Mouse (Mus musculus): Measurements from ENCODE around the gene Rnf212. TPM values are rescaled to one million over a fixed set of nuclear protein-coding genes. Genes with fewer than 3 reads are reported as not detected.
"Not testable (repeated sequence)": the region's sequence is repeated elsewhere in the genome, so short reads cannot be mapped to it uniquely, and the experiment has no call there.

Rnf212 gene
- polyA plus RNA-seq (2012; fragmentation: generic; extraction: Trizol), result not detected
- long read RNA-seq, experiment 1, result 0 reads
- long read RNA-seq, experiment 2, result 0 reads

DNA sequence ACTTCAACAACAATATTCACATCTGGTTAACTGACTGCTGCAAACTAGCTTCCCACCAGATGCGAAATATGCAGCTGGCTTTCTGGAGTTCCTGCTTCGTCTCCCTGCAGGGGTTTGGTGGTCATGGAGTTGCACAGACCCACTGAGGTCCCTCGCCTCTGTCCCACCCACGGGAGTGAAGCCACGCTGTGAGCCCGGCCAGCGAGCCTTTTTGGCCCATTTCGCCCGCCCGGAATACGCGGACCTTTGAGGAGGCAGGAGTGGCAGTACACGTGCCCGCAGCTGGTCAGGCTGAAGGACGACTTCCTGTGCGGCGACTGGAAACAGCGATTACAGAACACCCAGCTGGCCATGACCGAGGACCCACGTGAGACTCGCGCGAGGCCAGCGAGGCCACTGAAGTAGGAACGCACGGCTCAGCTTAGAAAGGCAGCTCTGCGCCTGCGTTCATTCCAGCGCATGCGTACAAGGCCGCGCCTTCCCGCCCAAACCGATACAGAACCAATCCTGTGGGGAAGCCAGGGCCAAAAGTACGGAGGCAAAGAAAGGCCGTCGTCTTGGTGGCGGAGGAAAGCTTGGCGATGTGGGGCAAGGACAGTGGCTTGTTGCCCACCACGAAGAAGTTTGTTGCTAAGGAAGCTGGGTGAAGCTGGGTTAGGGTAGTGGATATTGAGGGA, at the start of gene Rnf212:
TSS of gene Rnf212 (minus strand) at position 353 of the 677 bp plus-strand sequence.
- Histone ChIP-seq H3ac (ENCODE audit: control insufficient read depth, insufficient read length, low read depth) (no peak within 1 kb of the TSS), H3K36me3 (ENCODE audit: control insufficient read depth, insufficient read depth) (no peaks in the 10 kb centered on the region), H3K4me3 (ENCODE audit: insufficient read depth, poor library complexity, severe bottlenecking) (no peak within 1 kb of the TSS), H3K79me3 (ENCODE audit: low read depth) (no peaks in the 10 kb centered on the region), H3K79me2 (ENCODE audit: control insufficient read depth, insufficient read depth) (no peaks in the 10 kb centered on the region), H3K27me3 (ENCODE audit: control insufficient read depth, insufficient read depth, insufficient read length) (no peaks in the 10 kb centered on the region)
- TF ChIP-seq CTCF (IDR thresholded peaks at IDR 0.05; ENCODE audit: control insufficient read depth, insufficient read depth, insufficient read length) (no peak), MAX (IDR thresholded peaks at IDR 0.05) (no peak), MYOD1 (IDR thresholded peaks at IDR 0.05; ENCODE audit: control insufficient read depth, insufficient read length, low read depth) (no peak), MYOG (IDR thresholded peaks at IDR 0.05; ENCODE audit: control insufficient read depth, extremely low read depth, insufficient read length) (no peak), FOSL1 (IDR thresholded peaks at IDR 0.05; ENCODE audit: insufficient read depth, low read length, poor library complexity, severe bottlenecking) (no peak), USF1 (IDR thresholded peaks at IDR 0.05; ENCODE audit: low read depth) (no peak), CEBPB (IDR thresholded peaks at IDR 0.05; ENCODE audit: low read depth) (no peak)

DNA sequence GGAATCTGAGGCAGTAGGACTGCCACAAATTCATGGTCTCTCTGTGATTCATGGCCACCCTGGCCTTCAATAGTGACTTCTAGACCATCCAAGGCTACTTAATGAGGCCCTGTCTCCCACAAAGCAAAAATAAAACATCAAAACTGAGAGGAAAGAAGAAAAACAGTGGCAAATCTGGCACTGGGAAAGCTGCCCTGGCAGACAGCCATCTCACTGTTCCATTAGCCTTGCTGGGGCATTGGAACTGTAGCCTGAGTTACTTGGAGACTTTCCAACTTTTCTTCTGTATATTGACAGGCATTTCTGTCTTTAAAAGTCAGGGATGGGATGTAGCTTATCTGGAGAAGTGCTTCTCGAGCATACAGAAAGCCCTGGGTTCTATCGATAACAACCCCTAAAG, 48.5 kb upstream of the Rnf212 start:
- H3K27me3 ChIP-seq (ENCODE audit: control insufficient read depth, insufficient read depth, insufficient read length), result no peaks in the 10 kb centered on the region
- TF ChIP-seq MAX (IDR thresholded peaks at IDR 0.05) (no peak), FOSL1 (IDR thresholded peaks at IDR 0.05; ENCODE audit: insufficient read depth, low read length, poor library complexity, severe bottlenecking) (no peak), USF1 (IDR thresholded peaks at IDR 0.05; ENCODE audit: low read depth) (no peak), CEBPB (IDR thresholded peaks at IDR 0.05; ENCODE audit: low read depth) (no peak), CTCF (IDR thresholded peaks at IDR 0.05; ENCODE audit: control insufficient read depth, insufficient read depth, insufficient read length) (no peak), MYOD1 (IDR thresholded peaks at IDR 0.05; ENCODE audit: control insufficient read depth, insufficient read length, low read depth) (no peak), MYOG (IDR thresholded peaks at IDR 0.05; ENCODE audit: control insufficient read depth, extremely low read depth, insufficient read length) (no peak)
- no peak overlapping the region for H3ac ChIP-seq (ENCODE audit: control insufficient read depth, insufficient read length, low read depth)
- H3K79me2 ChIP-seq (ENCODE audit: control insufficient read depth, insufficient read depth), result no peaks in the 10 kb centered on the region
- no peak overlapping the region for H3K4me3 ChIP-seq (ENCODE audit: insufficient read depth, poor library complexity, severe bottlenecking)
- no peaks in the 10 kb centered on the region for H3K79me3 ChIP-seq (ENCODE audit: low read depth)
- no peaks in the 10 kb centered on the region for H3K36me3 ChIP-seq (ENCODE audit: control insufficient read depth, insufficient read depth)

DNA sequence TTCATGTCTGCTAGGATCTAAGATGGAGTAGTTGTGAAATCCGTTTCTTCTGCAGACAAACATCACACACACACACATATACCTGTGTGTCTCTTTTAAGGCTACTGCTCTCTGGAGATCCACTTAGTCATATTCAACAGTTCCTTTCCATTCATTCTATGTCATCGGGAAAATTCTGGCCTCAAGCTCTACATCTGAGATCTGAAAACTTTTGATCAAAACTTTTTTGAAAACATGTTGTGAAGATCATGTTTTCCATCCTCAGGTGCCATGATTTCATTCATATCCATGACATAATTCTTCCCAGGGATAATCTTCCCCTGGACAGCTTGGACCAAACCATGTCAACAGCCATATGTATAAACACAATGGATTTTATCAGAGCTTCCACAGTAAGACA, 34.0 kb upstream of the Rnf212 start, which contains the start of gene Vmn2r8:
TSS of gene Vmn2r8 (minus strand) at position 101 of the 400 bp plus-strand sequence.
- H3K79me3 ChIP-seq (ENCODE audit: low read depth); H3K27me3 ChIP-seq (ENCODE audit: control insufficient read depth, insufficient read depth, insufficient read length); H3K36me3 ChIP-seq (ENCODE audit: control insufficient read depth, insufficient read depth); H3ac ChIP-seq (ENCODE audit: control insufficient read depth, insufficient read length, low read depth); H3K79me2 ChIP-seq (ENCODE audit: control insufficient read depth, insufficient read depth); H3K4me3 ChIP-seq (ENCODE audit: insufficient read depth, poor library complexity, severe bottlenecking): not testable (repeated sequence)

DNA sequence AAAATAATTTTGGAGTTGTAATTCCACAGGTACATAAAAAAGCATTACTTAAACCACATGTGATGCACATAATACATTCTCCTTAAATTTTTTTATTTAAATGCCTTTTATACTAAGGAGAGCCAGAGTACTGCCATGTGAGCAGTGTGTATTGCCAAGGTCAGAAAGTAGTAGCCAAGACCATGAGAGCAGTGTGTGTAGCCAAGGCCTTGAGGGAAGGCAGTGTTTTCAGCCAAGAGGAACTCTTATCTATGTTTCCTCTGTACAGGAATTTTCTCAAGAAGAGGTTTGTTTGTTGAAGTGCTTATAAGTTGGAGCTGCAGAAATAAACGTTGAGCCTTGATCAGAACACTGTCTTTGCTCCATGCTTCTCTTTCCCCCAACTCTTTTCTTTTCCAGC, 28.9 kb upstream of the Rnf212 start:
- H3K27me3 ChIP-seq (ENCODE audit: control insufficient read depth, insufficient read depth, insufficient read length), result no peaks in the 10 kb centered on the region
- no peak overlapping the region for H3ac ChIP-seq (ENCODE audit: control insufficient read depth, insufficient read length, low read depth)
- H3K36me3 ChIP-seq (ENCODE audit: control insufficient read depth, insufficient read depth), result no peaks in the 10 kb centered on the region
- TF ChIP-seq FOSL1 (IDR thresholded peaks at IDR 0.05; ENCODE audit: insufficient read depth, low read length, poor library complexity, severe bottlenecking) (no peak), MYOD1 (IDR thresholded peaks at IDR 0.05; ENCODE audit: control insufficient read depth, insufficient read length, low read depth) (no peak), USF1 (IDR thresholded peaks at IDR 0.05; ENCODE audit: low read depth) (no peak), MAX (IDR thresholded peaks at IDR 0.05) (no peak), MYOG (IDR thresholded peaks at IDR 0.05; ENCODE audit: control insufficient read depth, extremely low read depth, insufficient read length) (no peak), CEBPB (IDR thresholded peaks at IDR 0.05; ENCODE audit: low read depth) (no peak)
- no peaks in the 10 kb centered on the region for H3K79me3 ChIP-seq (ENCODE audit: low read depth)
- H3K4me3 ChIP-seq (ENCODE audit: insufficient read depth, poor library complexity, severe bottlenecking), result no peak overlapping the region
- no peaks in the 10 kb centered on the region for H3K79me2 ChIP-seq (ENCODE audit: control insufficient read depth, insufficient read depth)

DNA sequence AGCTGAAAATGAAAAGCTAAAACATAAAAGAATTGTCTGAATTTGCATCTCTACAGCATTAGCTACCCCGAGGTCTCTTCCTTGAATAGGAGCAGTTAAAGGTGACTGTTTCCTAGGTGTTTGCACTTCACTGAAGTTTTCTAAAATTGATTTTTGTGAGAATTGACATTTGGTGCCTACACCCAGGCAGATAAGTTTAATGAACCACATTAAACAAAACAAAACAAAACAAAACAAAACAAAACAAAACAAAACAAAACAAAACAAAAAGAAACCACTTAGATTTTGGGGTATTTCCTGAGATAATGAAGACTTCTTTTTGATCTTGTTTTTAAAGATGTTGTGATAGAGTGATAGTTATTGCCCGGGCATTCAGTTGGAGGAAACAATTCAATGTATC, 20.5 kb upstream of the Rnf212 start, which contains the start of gene Tmed11:
TSS of gene Tmed11 (minus strand) at position 101 of the 400 bp plus-strand sequence.
- not testable (repeated sequence) for H3K27me3 ChIP-seq (ENCODE audit: control insufficient read depth, insufficient read depth, insufficient read length); H3K79me2 ChIP-seq (ENCODE audit: control insufficient read depth, insufficient read depth); H3K4me3 ChIP-seq (ENCODE audit: insufficient read depth, poor library complexity, severe bottlenecking); H3ac ChIP-seq (ENCODE audit: control insufficient read depth, insufficient read length, low read depth); H3K36me3 ChIP-seq (ENCODE audit: control insufficient read depth, insufficient read depth); H3K79me3 ChIP-seq (ENCODE audit: low read depth)

DNA sequence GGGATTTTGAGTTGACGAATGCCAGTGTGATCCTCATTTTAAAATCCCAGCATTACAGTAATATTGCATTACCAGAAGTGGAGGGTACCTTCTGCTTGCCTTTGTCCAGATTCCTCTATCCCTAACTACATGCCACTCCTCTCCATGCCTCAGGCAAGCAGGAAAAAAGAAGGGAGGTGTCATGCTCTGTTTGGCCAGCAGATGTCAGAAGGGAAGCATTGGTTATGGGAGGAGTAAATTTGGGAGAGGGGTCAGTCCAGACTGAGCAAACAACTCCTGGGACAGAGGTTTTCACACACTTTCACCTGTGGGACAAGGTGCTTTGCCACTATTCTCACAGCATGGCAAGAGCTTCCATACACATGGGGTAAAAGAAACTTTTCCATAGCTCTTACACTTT, 15.6 kb upstream of the Rnf212 start:
- H3K79me3 ChIP-seq (ENCODE audit: low read depth); H3ac ChIP-seq (ENCODE audit: control insufficient read depth, insufficient read length, low read depth); H3K4me3 ChIP-seq (ENCODE audit: insufficient read depth, poor library complexity, severe bottlenecking); H3K79me2 ChIP-seq (ENCODE audit: control insufficient read depth, insufficient read depth); H3K36me3 ChIP-seq (ENCODE audit: control insufficient read depth, insufficient read depth); H3K27me3 ChIP-seq (ENCODE audit: control insufficient read depth, insufficient read depth, insufficient read length): not testable (repeated sequence)

Measured in C2C12 (cell line).